Mouse (Mus musculus) ES-E14 (cell line): ENCODE data around the gene Gm42420.

Experiments used
- CHD2 ChIP-seq: IDR thresholded peaks from 2 replicates; pipeline ENCODE4 v1.6.1; 2014; ENCODE audit warnings: mild to moderate bottlenecking, low read depth, low read length, inconsistent platforms
- ZC3H11A ChIP-seq: IDR thresholded peaks from 2 replicates; pipeline ENCODE4 v1.6.1; 2012; ENCODE audit warnings: low read depth, mild to moderate bottlenecking, inconsistent platforms, low read length, borderline replicate concordance
- ZNF384 ChIP-seq: IDR thresholded peaks from 2 replicates; pipeline ENCODE4 v1.6.1; 2012; ENCODE audit warnings: low read depth, low read length, inconsistent platforms

- no peak for TF ChIP-seq ZNF384
- TF ChIP-seq CHD2: no peak
- no peak for TF ChIP-seq ZC3H11A
Measured at GRCm38 (mm10) chr6:39574951-39575350, 10.6 kb upstream of the Gm42420 start.
